Mouse (Mus musculus) gastrocnemius, postnatal 10 days (tissue): ENCODE measurements around the gene Zfyve28. TPM values are rescaled to one million over a fixed set of nuclear protein-coding genes. Genes with fewer than 3 reads are reported as not detected.

ENCODE experiments used
- DNase-seq: peaks from one replicate; pipeline ENCODE4 v3.0.0; 2021; ENCODE audit warnings: mixed read lengths
- total RNA-seq, 2 experiments: library from RNA; stranded (reverse); gene quantifications; 2 replicates each; pipeline ENCODE4 v1.2.3; 2021

The Zfyve28 gene
- total RNA-seq, 2 experiments from 2014 or later = 1.1 to 1.5 TPM

DNA sequence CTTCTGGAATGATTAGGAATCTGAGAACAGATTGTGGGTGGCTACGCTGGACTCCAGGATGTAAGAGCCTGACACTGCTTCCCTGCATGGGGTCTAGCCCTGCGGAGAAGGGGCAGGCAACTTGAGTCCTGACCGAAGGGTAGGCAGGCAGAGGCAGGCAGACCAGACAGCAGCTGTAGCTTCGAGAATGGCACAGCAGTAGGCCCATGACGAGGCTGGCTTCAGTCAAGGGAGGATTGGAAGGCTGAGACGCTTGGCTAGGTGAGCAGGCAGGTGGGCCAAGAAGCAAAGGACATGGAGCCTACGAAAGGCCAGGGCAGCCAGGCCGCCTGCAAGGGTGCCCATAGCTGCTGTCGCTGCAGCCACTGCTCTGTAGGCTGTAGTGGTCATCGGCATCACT is 111.6 kb downstream of the Zfyve28 start:
- DNase-seq = no peak

DNA sequence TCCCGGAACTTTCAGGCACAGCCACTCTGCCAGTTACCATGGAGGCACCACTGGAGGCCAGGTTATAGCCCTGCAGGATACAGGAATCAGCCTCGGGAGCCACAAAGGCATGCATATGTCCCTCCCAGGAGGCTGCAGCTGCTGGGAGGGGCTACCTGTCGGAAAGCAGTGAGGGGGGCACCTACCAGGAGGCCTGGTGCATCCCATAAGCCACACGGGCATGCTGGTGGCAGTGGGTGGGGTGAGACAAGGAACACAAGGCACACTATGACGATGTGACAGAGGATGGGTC is 112.9 kb downstream of the Zfyve28 start:
- DNase-seq = no peak

DNA sequence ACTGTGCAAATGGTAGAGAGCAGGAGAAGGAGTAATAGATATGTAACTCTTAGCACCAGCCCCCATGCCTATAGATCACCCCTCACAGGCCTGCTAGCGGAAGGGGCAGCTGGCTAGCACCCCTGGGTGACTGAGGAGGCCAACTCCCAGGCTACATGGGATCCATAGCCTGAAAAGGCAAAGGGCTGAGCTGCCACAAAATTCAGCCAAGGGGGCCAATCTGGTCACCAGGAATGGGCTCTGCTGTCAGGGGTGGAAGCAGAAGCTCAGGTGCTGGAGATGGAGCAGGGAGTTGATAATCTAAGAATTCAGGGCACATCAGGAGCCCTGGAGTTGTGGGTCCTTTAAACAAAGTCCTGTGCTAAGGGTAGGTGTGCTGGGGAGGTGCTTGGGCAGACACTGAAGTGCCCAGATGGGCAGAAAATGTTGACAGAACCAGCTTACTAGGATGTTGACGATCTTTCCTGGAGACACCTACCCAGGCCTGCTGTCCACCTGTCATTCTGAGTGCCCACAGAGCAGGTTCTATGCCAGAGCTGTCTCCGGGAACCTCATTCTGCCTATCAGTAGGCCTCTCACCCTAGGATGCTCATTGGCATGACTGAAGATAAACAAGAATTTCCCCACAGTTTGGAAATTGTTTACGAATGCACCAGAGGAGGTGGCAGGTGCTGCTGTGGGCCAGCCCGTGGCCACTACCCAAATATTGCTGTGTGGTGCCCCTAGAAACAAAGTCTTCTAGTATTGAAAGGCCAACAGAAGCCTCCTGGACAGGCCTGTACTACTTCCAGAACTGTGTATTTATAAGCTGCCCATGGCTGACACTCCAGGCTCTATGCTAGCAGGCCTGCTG is 113.5 kb downstream of the Zfyve28 start:
- no peak for DNase-seq

GRCm38 (mm10) chr5:34174021-34174420 is 114.2 kb downstream of the Zfyve28 start:
- no peak for DNase-seq

GRCm38 (mm10) chr5:34170726-34171125 is 117.5 kb downstream of the Zfyve28 start:
- no peak for DNase-seq

- DNase-seq = no peak
Measured at GRCm38 (mm10) chr5:34169954-34170353, 118.3 kb downstream of the Zfyve28 start.

DNA sequence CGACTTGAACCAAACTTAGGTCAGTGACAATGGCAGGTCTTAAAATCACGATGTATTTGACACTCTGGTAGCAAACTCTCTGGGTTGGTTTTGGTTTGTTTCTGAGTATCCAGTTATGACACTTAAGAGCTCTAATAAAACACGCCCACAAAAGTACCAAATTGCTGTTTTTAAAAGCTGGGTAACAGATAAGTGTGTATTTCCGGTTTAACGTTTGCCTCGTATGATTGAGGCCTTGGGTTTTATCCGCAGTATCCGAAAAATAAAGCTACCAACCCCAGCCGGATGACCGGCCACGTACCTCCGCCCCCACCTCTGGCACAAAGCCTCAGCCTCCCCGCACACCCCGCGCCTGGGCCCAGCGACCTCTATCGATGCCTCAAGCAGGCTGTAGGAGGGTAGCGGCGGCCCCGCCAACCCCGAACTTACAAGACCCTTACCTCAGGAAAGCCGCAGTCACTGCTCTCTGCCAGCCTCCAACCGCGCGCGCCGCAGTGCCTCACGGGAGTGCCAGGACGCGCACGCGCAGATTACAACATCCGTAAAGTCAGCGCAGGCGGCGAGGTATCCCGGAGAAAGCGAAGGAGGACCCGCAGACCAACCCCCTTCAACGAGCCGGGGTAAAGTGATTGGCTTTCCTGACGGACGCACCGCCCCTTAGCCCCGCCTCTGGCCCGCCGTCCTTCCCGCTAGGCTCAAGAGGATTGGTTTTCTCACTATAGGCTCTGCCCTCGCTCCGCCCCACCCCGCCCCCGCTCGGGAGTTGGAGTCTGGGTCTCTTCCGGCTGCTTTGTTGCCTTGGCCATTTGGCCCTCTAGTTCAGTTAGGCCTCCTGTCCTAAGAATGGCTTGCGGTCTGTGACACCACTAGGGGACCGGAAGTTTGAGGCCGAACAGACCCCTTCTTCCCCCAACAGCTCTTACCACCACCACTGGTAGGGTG is 119.0 kb downstream of the Zfyve28 start, which contains the start of the genes Poln and Haus3:
Gene Poln, minus strand, starts transcription at position 499 of the 942 bp plus-strand sequence.
Gene Haus3, minus strand, starts transcription at position 578 of the 942 bp plus-strand sequence.
- DNase-seq = peak; percentile 94

DNA sequence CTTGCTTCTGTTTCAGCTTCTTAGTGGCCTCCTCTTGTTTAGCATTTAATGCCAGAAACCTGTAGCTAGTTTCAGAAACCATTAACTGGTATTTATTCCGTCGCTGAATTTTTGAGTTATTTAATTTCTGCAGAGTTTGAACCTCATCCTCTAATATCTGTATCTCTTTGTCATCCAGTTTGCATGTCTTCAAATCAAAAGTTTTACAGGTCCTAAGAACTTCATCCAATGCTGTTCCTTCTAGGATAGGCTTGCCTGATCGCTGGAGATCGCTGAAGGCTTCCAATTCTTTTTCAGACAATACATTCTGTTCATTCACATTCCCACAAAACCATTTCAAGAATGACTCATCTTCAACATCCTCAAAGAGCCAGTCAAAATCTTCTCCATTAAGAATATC is 120.4 kb downstream of the Zfyve28 start:
- no peak for DNase-seq

- DNase-seq = no peak
Measured at GRCm38 (mm10) chr5:34165793-34166192, 122.5 kb downstream of the Zfyve28 start.

GRCm38 (mm10) chr5:34148476-34148875 is 139.8 kb downstream of the Zfyve28 start:
- no peak for DNase-seq

DNA sequence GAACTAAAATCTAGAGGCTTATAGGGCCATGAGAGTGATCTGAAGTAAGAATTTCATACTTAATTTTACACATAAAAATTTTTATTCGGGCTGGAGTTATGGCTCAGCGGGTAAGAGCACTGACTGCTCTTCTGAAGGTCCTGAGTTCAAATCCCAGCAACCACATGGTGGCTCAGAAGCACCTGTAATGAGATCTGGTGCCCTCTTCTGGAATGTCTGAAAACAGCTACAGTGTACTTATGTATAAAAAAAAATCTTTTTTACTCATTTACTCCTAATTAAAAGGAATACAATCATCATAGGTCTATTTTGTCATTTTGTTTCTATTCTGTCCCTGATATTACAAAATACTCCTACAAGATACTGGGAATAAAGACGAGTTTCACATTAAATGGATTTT is 140.7 kb downstream of the Zfyve28 start:
- no peak for DNase-seq

Other genes with a start within 250 kb of the Zfyve28 start
- 1 to 10 TPM; 1.2 to 1.8 TPM for gene Poln, start 119.0 kb downstream of the Zfyve28 start, total RNA-seq
- 1 to 10 TPM; 5.0 to 5.8 TPM for gene Haus3, start 118.9 kb downstream of the Zfyve28 start, total RNA-seq
- 10 to 100 TPM; 57.0 to 58.8 TPM for gene Mxd4, start 100.7 kb downstream of the Zfyve28 start, total RNA-seq
- gene Cfap99, start 151 bp upstream of the Zfyve28 start, total RNA-seq = under 1 TPM in 1 of 2 experiments, not detected in 1; 0.12 TPM
- gene Rnf4, start 47.8 kb upstream of the Zfyve28 start, total RNA-seq = 10 to 100 TPM; 38.8 to 42.8 TPM
- gene Fam193a, start 81.5 kb upstream of the Zfyve28 start, total RNA-seq = 10 to 100 TPM; 19.6 to 26.6 TPM
- 1 to 10 TPM; 3.3 to 6.0 TPM for gene Tnip2, start 225.5 kb upstream of the Zfyve28 start, total RNA-seq
- 1 to 10 TPM; 3.3 to 6.2 TPM for gene Sh3bp2, start 237.4 kb upstream of the Zfyve28 start, total RNA-seq